Mouse (Mus musculus): ENCODE results near the gene Gja3.
"Not testable (repeated sequence)": the region's sequence is repeated elsewhere in the genome, so short reads cannot be mapped to it uniquely, and the experiment has no call there.

DNA sequence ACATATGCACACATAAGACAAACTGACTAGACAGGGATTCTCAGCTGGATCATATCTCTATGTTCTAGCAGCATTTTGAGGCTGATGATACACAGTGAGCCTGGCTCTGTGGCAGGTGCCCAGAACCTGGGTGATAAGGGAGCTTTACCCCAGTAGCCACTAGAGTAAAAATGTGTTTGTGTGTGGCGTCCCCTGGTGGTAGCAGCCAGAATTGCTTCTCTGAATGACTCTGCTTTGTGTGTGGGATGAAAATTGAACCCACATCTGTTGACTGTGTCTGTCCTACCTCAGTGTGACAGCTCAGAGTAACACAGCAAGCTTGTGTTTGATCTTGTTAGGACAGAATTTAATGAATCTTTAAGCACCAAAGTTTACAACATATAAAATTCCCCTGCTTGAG, 2.2 kb upstream of the Gja3 start:
- TF ChIP-seq CTCF (IDR thresholded peaks at IDR 0.05; ENCODE audit: extremely low read depth, insufficient read depth, low read length), result peak; percentile 73
- TF ChIP-seq POLR2A (IDR thresholded peaks at IDR 0.05; ENCODE audit: extremely low read depth, insufficient read depth, low read length), result not testable (repeated sequence)
